Mouse (Mus musculus) brain, embryonic 14.5 days (tissue): ENCODE data around the gene Spsb1. TPM values are rescaled to one million over a fixed set of nuclear protein-coding genes. Genes with fewer than 3 reads are reported as not detected.

Source experiments
- DNase-seq: peaks from one replicate; pipeline ENCODE4 v3.0.0-alpha.2; 2011; ENCODE audit warnings: low read depth
- CTCF ChIP-seq: fragments of 200-500 bp; IDR thresholded peaks from 2 replicates; pipeline ENCODE4 v1.5.1; 2012; ENCODE audit warnings: inconsistent platforms, mild to moderate bottlenecking, moderate library complexity, borderline replicate concordance; ENCODE audit not compliant: insufficient read depth, insufficient read length; ENCODE audit errors: extremely low read depth
- POLR2A ChIP-seq: fragments of 200-500 bp; IDR thresholded peaks from 2 replicates; pipeline ENCODE4 v1.6.1; 2012; ENCODE audit warnings: mild to moderate bottlenecking, inconsistent platforms, borderline replicate concordance; ENCODE audit not compliant: poor library complexity, insufficient read depth, insufficient read length, severe bottlenecking; ENCODE audit errors: extremely low read depth
- polyA plus RNA-seq: library from polyadenylated mRNA; depleted of rRNA; stranded (reverse); fragments of >200 nt; gene quantifications from 2 replicates; pipeline ENCODE4 v1.2.3, GENCODE M21; 2012; rRNA removed

Gene Spsb1
- 5.2 and 6.4 TPM in 2 replicates for polyA plus RNA-seq

- DNase-seq = peak; percentile 97
- no peak for TF ChIP-seq CTCF
- peak; percentile 80 for TF ChIP-seq POLR2A
Observed at GRCm38 (mm10) chr4:149954893-149955439, at the start of gene Spsb1. TSS of gene Spsb1 (minus strand) at chr4:149955043.

- DNase-seq = no peak
- TF ChIP-seq POLR2A = no peak
- no peak for TF ChIP-seq CTCF
Observed at GRCm38 (mm10) chr4:150003641-150004040, 48.8 kb upstream of the Spsb1 start.

GRCm38 (mm10) chr4:150003021-150003580 lies 48.3 kb upstream of the Spsb1 start:
- TF ChIP-seq POLR2A (no peak), CTCF (no peak)
- DNase-seq = no peak

- DNase-seq = no peak
- TF ChIP-seq POLR2A = no peak
- TF ChIP-seq CTCF = no peak
Observed at GRCm38 (mm10) chr4:150002021-150002528, 47.2 kb upstream of the Spsb1 start.

GRCm38 (mm10) chr4:150001221-150001860 lies 46.5 kb upstream of the Spsb1 start:
- no peak for TF ChIP-seq CTCF
- TF ChIP-seq POLR2A = no peak

GRCm38 (mm10) chr4:149999931-150000555 lies 45.2 kb upstream of the Spsb1 start:
- TF ChIP-seq CTCF (no peak), POLR2A (no peak)
- no peak for DNase-seq

More at GRCm38 (mm10) chr4:150001221-150001860, 46.5 kb upstream of the Spsb1 start:
- DNase-seq = no peak

GRCm38 (mm10) chr4:149999510-149999900 lies 44.7 kb upstream of the Spsb1 start:
- no peak for DNase-seq
- no peak for TF ChIP-seq CTCF
- no peak for TF ChIP-seq POLR2A

- TF ChIP-seq CTCF (no peak), POLR2A (no peak)
- DNase-seq = no peak
Observed at GRCm38 (mm10) chr4:149998786-149999509, 44.1 kb upstream of the Spsb1 start.

GRCm38 (mm10) chr4:149997999-149998398 lies 43.2 kb upstream of the Spsb1 start:
- no peak for DNase-seq
- TF ChIP-seq POLR2A (no peak), CTCF (no peak)

GRCm38 (mm10) chr4:149996440-149996839 lies 41.6 kb upstream of the Spsb1 start:
- TF ChIP-seq CTCF (no peak), POLR2A (no peak)
- DNase-seq = no peak

- TF ChIP-seq POLR2A (no peak), CTCF (no peak)
Observed at GRCm38 (mm10) chr4:149995911-149996310, 41.1 kb upstream of the Spsb1 start.

GRCm38 (mm10) chr4:149994218-149994617 lies 39.4 kb upstream of the Spsb1 start:
- no peak for TF ChIP-seq POLR2A
- no peak for TF ChIP-seq CTCF
- DNase-seq = no peak

More at GRCm38 (mm10) chr4:149995911-149996310, 41.1 kb upstream of the Spsb1 start:
- no peak for DNase-seq
